Mouse (Mus musculus): ENCODE data around the gene Eif4a1.

- TF ChIP-seq MEF2A (IDR thresholded peaks at IDR 0.05; ENCODE audit: extremely low read depth, insufficient replicate concordance, low read depth, low read length, poor library complexity, severe bottlenecking) = no peak
- no peak for TF ChIP-seq MYC (IDR thresholded peaks at IDR 0.05; ENCODE audit: low read depth, low read length)
- no peak for TF ChIP-seq ZKSCAN1 (IDR thresholded peaks at IDR 0.05; ENCODE audit: low read depth, low read length)
Observed at GRCm38 (mm10) chr11:69655264-69656064, 16.8 kb downstream of the Eif4a1 start, which contains the start of gene Sox15.

All from MEL (cell line).